Mouse (Mus musculus): ENCODE measurements around the gene Rbm34. TPM values are rescaled to one million over a fixed set of nuclear protein-coding genes. Genes with fewer than 3 reads are reported as not detected.

Rbm34 gene
- polyA plus RNA-seq, 1 experiment from 2014 or later: 28.9 TPM

DNA sequence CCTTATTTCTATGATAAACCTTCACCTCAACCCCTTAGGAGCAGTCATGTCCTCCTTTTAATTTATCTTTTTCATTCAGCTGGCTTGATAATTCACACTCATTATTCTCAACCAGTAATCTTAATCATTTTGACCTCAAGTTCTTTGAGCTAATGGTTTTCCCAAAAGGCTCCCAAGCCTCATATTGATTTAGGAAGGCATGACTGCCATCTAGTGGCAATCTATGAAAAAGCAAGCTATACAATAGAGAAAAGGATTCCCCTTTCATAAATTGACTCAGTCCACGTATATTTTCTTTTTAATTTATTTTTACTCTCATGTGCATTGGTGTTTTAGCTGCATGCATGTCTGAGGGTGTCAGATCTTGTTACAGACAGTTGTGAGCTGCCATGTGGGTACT, 4.8 kb upstream of the Rbm34 start:
- 25% methylated on average over 1 of the region's 1 CpGs for whole genome bisulfite sequencing
- H3K27ac ChIP-seq: no peak overlapping the region
- H3K36me3 ChIP-seq: no peaks in the 10 kb centered on the region
- no peak overlapping the region for H3K4me3 ChIP-seq
- no peaks in the 10 kb centered on the region for H3K9me3 ChIP-seq (replicated peaks)
- peaks cover 17% of the 10 kb centered on the region; the same call in 1 of the 2 replicates for H3K4me1 ChIP-seq
- DNase-seq (ENCODE audit: low spot score): no peak
- peaks cover 23% of the 10 kb centered on the region for H3K27me3 ChIP-seq (ENCODE audit: low read depth, poor library complexity, severe bottlenecking)

- Histone ChIP-seq H3K4me1 (peaks cover 23% of the 10 kb centered on the region), H3K4me3 (no peak overlapping the region), H3K9me3 (replicated peaks) (no peaks in the 10 kb centered on the region), H3K36me3 (no peaks in the 10 kb centered on the region), H3K27ac (no peak overlapping the region), H3K27me3 (ENCODE audit: low read depth, poor library complexity, severe bottlenecking) (peaks cover 21% of the 10 kb centered on the region)
- 86% methylated on average over 4 of the region's 4 CpGs for WGBS
- DNase-seq (ENCODE audit: low spot score): no peak
Measured at GRCm38 (mm10) chr8:126974511-126974910, 3.6 kb upstream of the Rbm34 start.

GRCm38 (mm10) chr8:126973686-126974265, 2.9 kb upstream of the Rbm34 start:
- 85% methylated on average over 9 of the region's 9 CpGs for WGBS

GRCm38 (mm10) chr8:126972649-126973048, 1.8 kb upstream of the Rbm34 start:
- WGBS: 75% methylated on average over 2 of the region's 2 CpGs
- no peak overlapping the region for H3K4me3 ChIP-seq
- no peaks in the 10 kb centered on the region for H3K9me3 ChIP-seq (replicated peaks)
- H3K27ac ChIP-seq: no peak overlapping the region
- peaks cover 11% of the 10 kb centered on the region for H3K27me3 ChIP-seq (ENCODE audit: low read depth, poor library complexity, severe bottlenecking)
- DNase-seq (ENCODE audit: low spot score): no peak
- peaks cover 17% of the 10 kb centered on the region for H3K36me3 ChIP-seq
- H3K4me1 ChIP-seq: peaks cover 21% of the 10 kb centered on the region

More at GRCm38 (mm10) chr8:126973686-126974265, 2.9 kb upstream of the Rbm34 start:
- Histone ChIP-seq H3K9me3 (replicated peaks) (no peaks in the 10 kb centered on the region), H3K36me3 (peaks cover 6% of the 10 kb centered on the region), H3K27me3 (ENCODE audit: low read depth, poor library complexity, severe bottlenecking) (peaks cover 15% of the 10 kb centered on the region), H3K4me3 (no peak overlapping the region), H3K27ac (no peak overlapping the region), H3K4me1 (peaks cover 21% of the 10 kb centered on the region)
- DNase-seq (ENCODE audit: low spot score): no peak

- DNase-seq (ENCODE audit: low spot score): no peak
- H3K4me3 ChIP-seq: no peak overlapping the region
- WGBS: 75% methylated on average over 2 of the region's 2 CpGs
- no peaks in the 10 kb centered on the region for H3K9me3 ChIP-seq (replicated peaks)
- H3K4me1 ChIP-seq: peaks cover 21% of the 10 kb centered on the region
- H3K36me3 ChIP-seq: peaks cover 23% of the 10 kb centered on the region
- no peak overlapping the region for H3K27ac ChIP-seq
- H3K27me3 ChIP-seq (ENCODE audit: low read depth, poor library complexity, severe bottlenecking): peaks cover 5% of the 10 kb centered on the region
Measured at GRCm38 (mm10) chr8:126972102-126972501, 1.2 kb upstream of the Rbm34 start.

DNA sequence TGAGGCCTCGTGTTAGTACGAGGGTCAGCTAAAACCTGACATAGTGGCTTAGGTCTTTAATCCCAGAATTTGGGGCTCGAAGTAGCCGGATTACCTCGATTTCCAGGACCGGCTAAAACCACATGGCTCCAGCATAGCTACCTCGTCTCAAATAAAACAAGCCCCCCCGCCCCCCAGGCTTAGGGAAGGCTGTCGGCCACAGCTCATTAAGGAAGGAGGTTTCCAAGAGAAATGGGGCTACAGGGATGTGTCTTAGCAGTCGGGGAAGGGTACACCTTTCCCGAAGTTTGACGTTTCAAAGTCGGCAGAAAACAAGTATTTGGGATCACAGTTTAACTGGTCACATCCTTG, 418 bp upstream of the Rbm34 start:
- peak overlapping the region; percentile 87 for H3K27ac ChIP-seq
- DNase-seq (ENCODE audit: low spot score): no peak
- no peaks in the 10 kb centered on the region for H3K27me3 ChIP-seq (ENCODE audit: low read depth, poor library complexity, severe bottlenecking)
- WGBS: 14% methylated on average over 13 of the region's 13 CpGs
- no peaks in the 10 kb centered on the region for H3K9me3 ChIP-seq (replicated peaks)
- H3K4me1 ChIP-seq: peaks cover 21% of the 10 kb centered on the region
- H3K4me3 ChIP-seq: peak overlapping the region; percentile 97
- peaks cover 31% of the 10 kb centered on the region for H3K36me3 ChIP-seq

DNA sequence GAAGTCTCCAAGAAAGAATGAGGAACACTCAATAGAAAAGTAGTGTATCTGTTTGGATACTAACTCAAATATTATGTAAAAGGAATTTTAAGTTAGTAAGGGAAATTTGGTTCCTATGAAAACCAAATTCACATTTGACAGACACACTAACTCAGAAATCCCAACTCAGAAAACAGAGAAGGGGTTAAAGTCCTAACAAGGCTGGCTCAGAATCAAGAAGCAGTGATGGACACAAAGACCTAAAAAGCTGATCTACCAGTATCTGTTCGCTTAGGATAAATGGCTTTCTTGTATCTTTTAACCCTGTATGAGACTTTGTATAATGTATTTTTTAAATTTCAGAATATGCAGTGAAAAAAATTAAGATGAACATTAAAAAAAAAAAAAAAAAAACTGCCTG, 1.3 kb downstream of the Rbm34 start:
- no peaks in the 10 kb centered on the region for H3K9me3 ChIP-seq (replicated peaks)
- WGBS: 94% methylated on average over 1 of the region's 1 CpGs
- H3K27ac ChIP-seq: no peak overlapping the region
- no peaks in the 10 kb centered on the region for H3K27me3 ChIP-seq (ENCODE audit: low read depth, poor library complexity, severe bottlenecking)
- H3K4me1 ChIP-seq: peaks cover 21% of the 10 kb centered on the region
- H3K36me3 ChIP-seq: peaks cover 48% of the 10 kb centered on the region
- DNase-seq (ENCODE audit: low spot score): no peak
- H3K4me3 ChIP-seq: no peak overlapping the region

DNA sequence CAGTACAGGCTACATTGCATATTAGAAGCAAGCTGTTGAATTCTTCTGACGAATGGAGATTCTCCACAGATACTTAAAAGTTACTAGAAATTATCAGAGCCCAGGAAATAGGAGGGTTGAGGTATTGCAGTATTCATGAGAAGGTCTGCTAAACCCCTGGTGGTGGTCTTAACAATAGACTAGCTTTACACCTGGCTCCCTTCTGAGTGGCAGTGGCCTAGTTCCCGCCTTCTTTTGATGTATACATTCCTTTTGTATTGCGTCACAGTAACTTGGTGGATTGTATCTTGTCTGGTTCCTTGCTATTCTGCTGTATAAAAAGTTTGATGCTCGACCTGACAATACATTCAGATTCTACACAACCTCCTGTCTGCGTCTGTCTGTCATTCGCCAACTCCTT, 2.8 kb downstream of the Rbm34 start:
- no peak overlapping the region for H3K4me3 ChIP-seq
- 95% methylated on average over 6 of the region's 6 CpGs for WGBS
- H3K9me3 ChIP-seq (replicated peaks): no peaks in the 10 kb centered on the region
- peaks cover 61% of the 10 kb centered on the region for H3K36me3 ChIP-seq
- no peak overlapping the region for H3K27ac ChIP-seq
- H3K27me3 ChIP-seq (ENCODE audit: low read depth, poor library complexity, severe bottlenecking): no peaks in the 10 kb centered on the region
- DNase-seq (ENCODE audit: low spot score): no peak
- H3K4me1 ChIP-seq: peaks cover 21% of the 10 kb centered on the region

GRCm38 (mm10) chr8:126965246-126965645, 5.6 kb downstream of the Rbm34 start:
- Histone ChIP-seq H3K4me3 (no peak overlapping the region), H3K27me3 (ENCODE audit: low read depth, poor library complexity, severe bottlenecking) (no peaks in the 10 kb centered on the region), H3K9me3 (replicated peaks) (no peaks in the 10 kb centered on the region), H3K27ac (no peak overlapping the region), H3K36me3 (peaks cover 89% of the 10 kb centered on the region), H3K4me1 (peaks cover 7% of the 10 kb centered on the region)
- no peak for DNase-seq (ENCODE audit: low spot score)
- 91% methylated on average over 6 of the region's 6 CpGs for WGBS

GRCm38 (mm10) chr8:126962871-126963270, 8.0 kb downstream of the Rbm34 start:
- no peaks in the 10 kb centered on the region for H3K9me3 ChIP-seq (replicated peaks)
- no peak overlapping the region for H3K4me3 ChIP-seq
- DNase-seq (ENCODE audit: low spot score): no peak
- peaks cover 97% of the 10 kb centered on the region for H3K36me3 ChIP-seq
- no peaks in the 10 kb centered on the region for H3K4me1 ChIP-seq
- no peaks in the 10 kb centered on the region for H3K27me3 ChIP-seq (ENCODE audit: low read depth, poor library complexity, severe bottlenecking)
- WGBS: 100% methylated on average over 1 of the region's 1 CpGs
- H3K27ac ChIP-seq: no peak overlapping the region

DNA sequence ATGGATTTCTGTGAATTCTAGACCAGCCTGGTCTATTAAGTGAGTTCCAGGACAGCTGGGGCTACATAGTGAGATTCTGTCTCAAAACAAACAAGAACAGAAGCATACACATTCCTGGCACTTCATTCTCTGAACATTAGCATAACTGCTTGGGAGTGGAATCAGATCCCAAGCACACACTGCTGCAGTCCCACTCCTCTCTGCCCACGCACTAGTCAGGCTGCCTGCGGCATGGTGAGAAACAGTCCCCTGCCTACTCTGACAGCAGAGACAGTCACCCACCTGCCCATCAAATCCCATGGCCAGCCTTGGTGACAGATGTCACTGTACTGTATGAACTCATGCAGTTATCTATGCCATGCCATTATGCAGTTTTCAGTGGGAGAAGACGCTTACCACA, 9.4 kb downstream of the Rbm34 start:
- WGBS: 98% methylated on average over 3 of the region's 3 CpGs
- Histone ChIP-seq H3K36me3 (peaks cover 97% of the 10 kb centered on the region), H3K4me1 (no peaks in the 10 kb centered on the region)

DNA sequence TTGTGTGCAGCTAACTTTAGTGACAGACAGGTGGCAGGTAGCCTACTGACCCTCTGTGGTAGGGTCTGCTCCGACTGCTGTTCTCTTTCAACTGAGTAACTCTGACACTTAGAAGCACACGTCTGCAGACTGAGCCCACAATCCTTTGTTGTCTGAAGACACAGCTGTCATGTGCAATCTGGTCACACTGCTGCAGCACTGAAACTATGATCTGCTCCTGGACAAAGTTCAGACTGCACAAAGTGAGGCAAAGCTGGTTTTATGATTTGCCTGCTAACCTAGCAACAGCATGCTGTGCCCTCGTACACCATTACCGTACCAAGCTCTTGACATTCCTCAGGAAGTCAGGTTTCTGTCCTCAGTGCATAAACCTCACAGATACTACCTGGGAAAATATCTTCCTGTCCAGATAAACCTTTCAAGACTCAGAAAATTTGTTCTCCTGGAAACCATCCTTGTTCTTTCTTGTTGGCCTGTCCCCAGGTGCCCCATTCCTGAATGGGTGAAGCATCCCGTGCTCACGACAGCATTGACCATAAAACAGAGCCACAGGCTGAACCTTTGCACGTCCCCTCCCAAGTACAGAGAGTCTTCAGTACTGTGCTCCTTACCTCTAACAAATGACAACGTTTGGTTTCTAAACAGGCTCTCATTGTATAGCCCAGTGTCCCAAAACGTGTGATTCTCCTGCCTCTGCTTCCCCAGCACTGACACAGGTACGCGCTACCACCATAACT, 18.8 kb downstream of the Rbm34 start:
- no peak for DNase-seq (ENCODE audit: low spot score)

More for the DNA sequence above, 9.4 kb downstream of the Rbm34 start:
- Histone ChIP-seq H3K27me3 (ENCODE audit: low read depth, poor library complexity, severe bottlenecking) (no peaks in the 10 kb centered on the region), H3K4me3 (no peak overlapping the region), H3K27ac (no peak overlapping the region), H3K9me3 (replicated peaks) (no peaks in the 10 kb centered on the region)
- DNase-seq (ENCODE audit: low spot score): no peak

GRCm38 (mm10) chr8:126949527-126949926, 21.3 kb downstream of the Rbm34 start:
- Histone ChIP-seq H3K4me1 (peaks cover under 1% of the 10 kb centered on the region; the same call in 1 of the 2 replicates), H3K4me3 (no peak overlapping the region), H3K27me3 (ENCODE audit: low read depth, poor library complexity, severe bottlenecking) (no peaks in the 10 kb centered on the region), H3K9me3 (replicated peaks) (no peaks in the 10 kb centered on the region), H3K27ac (no peak overlapping the region), H3K36me3 (peaks cover 67% of the 10 kb centered on the region)
- WGBS: 86% methylated on average over 2 of the region's 2 CpGs
- no peak for DNase-seq (ENCODE audit: low spot score)

More for the DNA sequence above, 18.8 kb downstream of the Rbm34 start:
- no peak overlapping the region for H3K27ac ChIP-seq
- H3K27me3 ChIP-seq (ENCODE audit: low read depth, poor library complexity, severe bottlenecking): no peaks in the 10 kb centered on the region
- H3K4me3 ChIP-seq: no peak overlapping the region
- 91% methylated on average over 11 of the region's 11 CpGs for WGBS
- no peaks in the 10 kb centered on the region for H3K4me1 ChIP-seq
- H3K9me3 ChIP-seq (replicated peaks): no peaks in the 10 kb centered on the region
- H3K36me3 ChIP-seq: peaks cover 90% of the 10 kb centered on the region
